Mouse (Mus musculus): ENCODE results near the gene Ccdc184.

Gene Ccdc184

DNA sequence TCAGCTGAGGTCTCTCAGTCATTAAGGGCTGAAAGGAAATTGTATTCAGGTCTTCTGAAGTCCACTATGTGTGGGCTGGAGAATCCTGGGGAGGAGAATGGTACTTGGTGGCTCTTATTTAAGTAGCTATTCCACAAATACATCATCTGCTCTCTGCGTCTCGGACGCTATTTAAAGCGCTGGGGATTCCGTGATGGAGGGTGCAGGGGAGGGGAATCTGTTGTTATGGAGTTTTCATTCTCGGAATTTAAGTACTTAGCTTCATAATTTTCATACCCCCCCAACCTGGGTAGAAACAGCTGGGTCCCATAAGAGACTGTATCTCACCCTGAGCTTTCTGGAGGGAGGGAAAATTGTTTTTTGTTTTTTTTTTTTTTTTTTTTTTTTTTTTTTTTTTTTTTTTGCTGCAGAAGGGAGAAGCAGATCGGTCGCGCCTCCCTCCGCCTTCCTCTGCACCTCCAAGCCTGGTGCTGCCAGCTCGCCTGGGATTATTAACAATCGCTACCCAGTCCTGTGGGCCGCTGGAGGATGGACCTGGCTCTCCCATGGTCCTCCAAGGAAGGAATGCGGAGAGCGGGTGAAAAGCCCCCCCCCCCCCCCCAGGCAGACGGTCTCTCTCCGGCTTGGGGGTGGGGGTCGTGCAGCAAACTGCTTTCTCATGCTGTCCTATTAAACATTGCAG, at the start of gene Ccdc184:
Ccdc184 (plus strand) TSS at position 196 of the 682 bp plus-strand sequence.
- DNase-seq (ENCODE audit: low spot score): no peak

DNA sequence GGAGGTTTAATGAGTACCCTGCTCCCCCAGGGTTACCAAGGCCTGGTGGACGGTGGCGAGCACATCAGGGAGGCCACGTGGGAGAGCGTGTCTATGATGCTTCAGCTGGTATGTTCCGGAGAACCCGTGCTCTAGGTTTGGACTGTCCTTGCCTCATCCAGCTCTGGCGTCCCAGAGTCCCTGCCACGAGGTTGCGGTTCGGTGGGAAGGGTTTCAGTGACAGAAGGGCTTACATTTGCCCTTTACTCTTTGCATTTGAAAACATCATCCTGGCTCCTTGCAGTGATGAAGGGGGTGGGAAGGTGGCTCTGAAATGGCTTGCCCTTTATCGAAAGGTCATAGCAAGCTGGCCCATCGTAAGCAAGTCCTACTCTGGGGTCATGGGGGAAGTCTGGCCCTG, 47.6 kb upstream of the Ccdc184 start:
- no peak for DNase-seq (ENCODE audit: low spot score)

DNA sequence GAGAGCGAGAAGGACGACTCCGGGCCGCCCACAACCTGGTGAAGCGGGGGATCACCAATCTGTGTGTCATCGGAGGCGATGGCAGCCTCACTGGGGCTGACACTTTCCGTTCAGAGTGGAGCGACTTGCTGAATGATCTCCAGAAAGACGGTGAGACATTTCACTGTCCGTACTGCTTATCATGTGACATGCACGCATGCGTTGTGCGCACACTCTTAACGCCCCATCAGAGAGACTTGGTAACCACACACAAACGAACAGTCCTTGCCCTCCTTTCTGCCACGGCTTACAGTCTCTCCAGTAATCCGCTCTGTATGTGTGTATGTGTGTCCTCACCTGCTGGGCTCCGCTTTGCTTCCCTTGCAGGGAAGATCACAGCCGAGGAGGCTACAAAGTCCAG, 46.1 kb upstream of the Ccdc184 start:
- DNase-seq (ENCODE audit: low spot score): no peak

DNA sequence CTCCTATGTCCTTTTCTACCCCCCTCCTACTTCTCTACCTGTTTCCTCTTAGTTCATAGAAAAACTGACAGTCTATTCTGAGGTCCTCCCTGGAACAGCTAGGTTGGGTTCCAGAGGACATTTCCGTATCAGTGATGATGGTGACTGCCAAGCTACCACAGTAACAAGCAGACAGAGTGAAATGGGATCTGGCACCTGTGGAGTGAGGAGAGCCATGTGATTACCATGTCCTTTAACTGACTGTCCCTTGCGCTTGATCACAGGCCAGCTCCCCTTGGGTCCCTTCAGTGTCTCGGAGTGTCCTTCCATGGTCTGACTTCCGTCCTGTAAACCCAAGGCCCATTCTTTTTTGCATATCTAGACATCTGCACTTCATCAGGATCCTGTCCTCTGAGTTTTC, 36.0 kb upstream of the Ccdc184 start:
- DNase-seq (ENCODE audit: low spot score): no peak

DNA sequence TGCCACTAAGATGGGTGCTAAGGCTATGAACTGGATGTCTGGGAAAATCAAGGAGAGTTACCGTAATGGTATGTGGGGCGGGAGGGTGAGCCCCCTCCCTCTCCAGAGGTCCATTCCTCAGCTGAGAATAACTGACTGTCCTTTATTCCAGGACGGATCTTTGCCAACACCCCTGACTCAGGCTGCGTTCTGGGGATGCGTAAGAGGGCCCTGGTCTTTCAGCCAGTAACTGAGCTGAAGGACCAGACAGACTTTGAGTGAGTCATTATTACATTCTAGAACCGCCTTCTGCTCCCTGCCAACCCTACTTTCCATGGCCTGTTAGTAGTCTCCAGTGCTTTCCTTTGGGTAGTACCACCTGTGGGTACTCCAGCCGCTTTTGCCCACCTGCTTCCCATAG, 35.5 kb upstream of the Ccdc184 start:
- DNase-seq (ENCODE audit: low spot score): no peak

DNA sequence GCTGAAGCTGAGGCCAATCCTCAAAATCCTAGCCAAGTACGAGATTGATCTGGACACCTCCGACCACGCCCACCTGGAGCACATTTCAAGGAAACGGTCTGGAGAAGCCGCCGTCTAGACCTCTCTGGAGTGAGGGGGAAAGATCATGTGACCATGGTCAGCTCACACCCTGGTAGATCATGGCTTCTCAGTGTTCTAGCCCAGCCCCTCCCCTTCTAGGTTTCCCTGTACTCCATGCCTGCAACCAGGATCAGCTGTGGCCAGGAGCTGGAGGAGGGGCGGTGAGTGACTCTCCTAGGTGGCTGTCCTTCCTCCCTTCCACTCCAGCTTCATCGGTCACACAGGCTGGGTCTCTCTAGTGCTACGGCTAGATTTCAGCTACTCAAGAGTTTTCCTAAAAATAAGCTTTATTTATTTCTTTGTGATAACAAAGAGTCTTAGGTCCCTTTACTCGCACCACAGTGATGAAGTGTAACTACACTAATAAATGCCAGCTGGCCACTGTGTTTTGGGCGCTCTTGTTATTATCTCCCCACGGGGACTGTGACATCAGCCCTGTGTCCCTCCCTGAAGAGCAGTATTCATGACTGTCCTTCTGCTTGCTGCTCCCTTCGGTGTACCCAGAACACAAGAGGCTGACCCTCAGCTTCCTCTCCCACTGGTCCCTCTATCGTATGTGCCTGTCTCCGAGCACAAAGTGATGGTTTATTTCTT, 34.9 kb upstream of the Ccdc184 start:
- no peak for DNase-seq (ENCODE audit: low spot score)

DNA sequence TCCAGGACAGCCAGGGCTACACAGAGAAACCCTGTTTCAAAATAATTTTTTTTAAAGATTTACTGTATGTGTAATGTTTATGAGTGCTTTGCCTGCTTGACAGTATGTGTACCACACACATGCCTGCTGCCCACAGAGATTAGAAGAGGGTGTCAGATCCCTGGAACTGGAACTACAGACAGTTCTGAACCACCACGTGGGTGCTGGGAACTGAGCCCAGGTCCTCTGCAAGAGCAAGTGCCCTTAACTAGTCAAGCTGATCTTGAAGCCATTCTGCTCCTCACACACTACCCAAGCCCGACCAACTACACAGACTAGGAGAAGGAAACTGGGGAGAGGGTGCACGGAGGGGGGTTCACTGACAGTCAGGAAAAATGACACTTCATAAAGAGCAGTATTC, 33.5 kb upstream of the Ccdc184 start:
- DNase-seq (ENCODE audit: low spot score): no peak

DNA sequence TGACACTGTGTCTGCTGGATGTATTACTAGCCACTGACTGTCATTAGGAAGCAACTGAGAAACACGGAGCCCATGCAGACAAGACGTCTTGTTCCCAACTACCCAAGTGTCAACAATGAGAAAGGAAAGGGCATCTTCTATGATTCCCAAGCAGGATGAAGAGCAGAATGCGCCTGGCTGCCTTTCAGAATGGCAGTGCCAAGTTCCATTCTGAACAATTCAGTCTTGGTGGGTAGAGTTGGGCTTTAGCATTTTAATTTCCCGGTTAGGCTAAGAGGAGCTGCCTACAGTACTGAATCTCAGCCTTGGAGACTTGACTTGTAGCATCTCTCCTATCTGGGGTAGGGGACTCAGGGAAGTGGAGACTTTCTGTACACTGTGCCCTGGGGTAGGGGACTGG, 32.9 kb upstream of the Ccdc184 start:
- DNase-seq (ENCODE audit: low spot score): no peak

DNA sequence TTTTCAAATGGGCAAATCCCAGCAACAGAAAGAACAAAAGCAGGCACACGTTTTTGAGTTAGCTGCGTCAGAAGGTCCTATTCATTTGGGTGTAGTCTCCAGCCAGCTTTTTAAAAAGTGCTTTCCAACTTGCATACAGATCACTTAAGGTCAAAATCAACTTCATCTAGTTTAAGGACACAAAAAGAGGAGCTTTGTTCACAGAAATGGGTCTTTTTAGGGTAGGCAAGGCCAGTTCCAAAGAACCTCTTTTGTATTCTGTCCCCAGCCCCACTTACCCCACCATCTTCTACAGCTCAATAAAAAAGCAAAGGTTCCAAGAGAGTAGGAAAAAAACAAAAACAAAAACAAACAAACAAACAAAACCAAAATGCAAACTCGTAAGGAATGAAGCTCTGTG, 32.3 kb upstream of the Ccdc184 start:
- no peak for DNase-seq (ENCODE audit: low spot score)

DNA sequence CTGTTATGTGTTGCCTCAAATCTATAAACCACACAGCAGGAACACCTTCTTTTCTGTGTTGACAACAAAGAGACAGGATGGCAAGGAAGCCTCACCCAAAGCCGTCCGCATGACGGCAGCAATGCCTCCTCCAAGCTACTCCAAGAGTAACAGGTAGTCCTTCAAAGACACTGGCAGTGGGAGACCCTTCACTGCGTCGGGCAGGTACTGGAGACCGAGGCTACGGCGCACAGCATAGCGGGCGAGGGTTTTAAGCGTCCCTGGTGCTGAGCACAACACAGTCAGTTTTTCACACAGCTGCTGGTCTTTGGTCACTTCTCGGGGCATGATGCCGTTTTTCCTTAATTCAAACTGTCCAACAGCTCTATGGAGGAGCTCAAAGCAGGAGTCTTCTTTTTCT, 31.3 kb upstream of the Ccdc184 start:
- no peak for DNase-seq (ENCODE audit: low spot score)

DNA sequence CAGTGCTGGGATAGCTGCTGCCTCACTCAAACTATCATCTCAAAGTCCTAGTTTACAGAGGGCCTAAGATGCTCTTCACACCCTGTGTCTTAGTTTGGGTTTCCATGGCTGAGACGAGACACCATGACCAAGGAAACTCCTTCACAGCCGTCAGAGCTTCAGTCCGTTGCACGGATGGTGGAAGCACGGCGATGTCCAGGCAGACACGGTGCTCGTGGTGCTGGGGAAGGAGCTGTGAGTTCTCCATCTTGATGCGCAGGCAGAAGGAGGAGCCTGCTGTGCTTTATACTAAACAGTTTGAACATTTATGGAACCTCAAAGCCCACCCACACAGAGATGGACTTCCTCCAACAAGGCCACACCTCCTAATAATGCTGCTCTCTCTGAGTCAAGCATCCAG, 30.1 kb upstream of the Ccdc184 start:
- DNase-seq (ENCODE audit: low spot score): no peak

DNA sequence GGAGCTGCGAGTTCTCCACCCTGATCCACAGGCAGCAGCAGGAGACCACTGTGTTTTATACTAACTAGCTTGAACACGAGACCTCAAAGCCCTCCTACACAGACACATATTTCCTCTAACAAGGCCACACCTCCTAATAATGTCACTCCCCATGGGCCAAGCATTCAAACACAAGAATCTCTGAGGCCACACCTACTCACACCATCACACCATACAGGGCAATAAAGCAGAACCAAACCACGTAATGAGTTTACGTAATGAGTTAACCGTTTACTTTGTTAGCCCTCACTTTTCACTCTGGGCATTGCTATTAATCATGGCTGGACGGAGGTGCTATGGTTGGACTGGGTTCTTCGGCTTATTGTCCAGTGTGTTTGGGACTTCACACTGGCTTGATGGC, 27.2 kb upstream of the Ccdc184 start:
- DNase-seq (ENCODE audit: low spot score): no peak

DNA sequence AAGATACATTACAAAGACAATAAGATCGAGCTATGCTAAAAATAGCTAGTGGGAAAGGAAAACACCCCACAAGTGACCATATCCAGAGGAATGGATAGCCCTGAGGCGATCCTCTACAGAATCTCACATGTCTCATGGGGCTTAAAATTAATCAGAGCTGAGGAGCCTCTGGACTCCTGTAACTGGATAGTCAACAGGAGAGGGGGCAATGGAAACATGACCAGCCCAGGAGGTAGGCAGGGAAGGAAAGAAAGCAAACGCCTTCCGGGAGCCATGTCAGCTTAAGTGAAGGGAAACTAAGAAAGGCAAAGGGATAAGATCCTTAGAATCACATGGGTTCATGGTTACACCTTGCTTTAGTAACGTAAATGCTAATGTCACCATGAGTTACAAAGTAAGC, 26.1 kb upstream of the Ccdc184 start:
- no peak for DNase-seq (ENCODE audit: low spot score)

DNA sequence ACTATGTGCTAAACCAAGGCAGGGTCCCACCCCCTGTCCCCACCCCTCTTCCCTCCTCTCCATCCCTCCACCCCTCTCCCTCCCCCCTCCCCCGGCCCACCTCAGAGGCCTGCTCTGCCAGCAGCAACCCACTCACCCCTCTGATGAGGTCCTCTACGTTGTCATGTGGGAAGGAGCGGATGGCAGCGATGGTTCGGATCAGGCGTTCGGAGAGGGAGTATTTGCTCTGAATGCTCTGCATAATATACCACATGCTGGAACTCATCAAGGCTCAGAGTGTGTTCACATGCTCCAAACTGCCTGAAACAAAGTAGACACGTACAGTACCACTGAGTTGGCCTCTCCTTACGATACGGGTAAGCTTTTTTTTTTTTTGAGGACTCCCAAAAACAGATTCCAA, 24.4 kb upstream of the Ccdc184 start:
- DNase-seq (ENCODE audit: low spot score): no peak

DNA sequence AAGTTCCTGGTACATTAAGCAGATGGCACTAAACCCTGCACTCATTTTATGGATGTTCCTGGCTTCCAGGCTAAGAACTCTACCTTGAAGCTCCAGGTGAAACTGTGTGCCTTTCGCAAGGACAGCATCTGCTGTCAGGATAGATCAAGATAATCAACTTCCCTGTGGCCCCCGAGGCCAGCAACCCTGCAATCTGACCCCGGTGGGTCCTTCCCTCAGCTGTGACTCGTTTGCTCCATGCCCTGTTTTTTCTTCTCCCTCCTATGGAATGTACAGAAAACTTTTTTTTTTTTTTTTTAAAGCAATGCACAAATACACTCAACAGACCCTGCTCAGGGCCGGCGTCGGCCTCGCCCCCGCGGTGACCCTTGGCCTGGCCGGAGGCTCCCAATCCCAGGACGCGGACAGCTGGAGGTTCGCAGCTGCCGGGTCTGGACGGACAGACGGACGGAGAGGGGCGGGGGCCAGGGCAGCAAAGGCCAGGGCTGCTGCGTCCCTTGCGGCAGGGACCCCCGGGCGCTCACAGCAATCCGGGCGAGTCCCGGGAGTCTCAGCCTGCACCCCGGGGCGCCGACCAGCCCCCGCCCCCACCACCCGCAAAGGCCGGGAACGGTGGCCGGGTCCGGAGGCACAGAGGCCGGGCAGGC, 22.0 kb upstream of the Ccdc184 start:
- peak; percentile 77 for DNase-seq (ENCODE audit: low spot score)

DNA sequence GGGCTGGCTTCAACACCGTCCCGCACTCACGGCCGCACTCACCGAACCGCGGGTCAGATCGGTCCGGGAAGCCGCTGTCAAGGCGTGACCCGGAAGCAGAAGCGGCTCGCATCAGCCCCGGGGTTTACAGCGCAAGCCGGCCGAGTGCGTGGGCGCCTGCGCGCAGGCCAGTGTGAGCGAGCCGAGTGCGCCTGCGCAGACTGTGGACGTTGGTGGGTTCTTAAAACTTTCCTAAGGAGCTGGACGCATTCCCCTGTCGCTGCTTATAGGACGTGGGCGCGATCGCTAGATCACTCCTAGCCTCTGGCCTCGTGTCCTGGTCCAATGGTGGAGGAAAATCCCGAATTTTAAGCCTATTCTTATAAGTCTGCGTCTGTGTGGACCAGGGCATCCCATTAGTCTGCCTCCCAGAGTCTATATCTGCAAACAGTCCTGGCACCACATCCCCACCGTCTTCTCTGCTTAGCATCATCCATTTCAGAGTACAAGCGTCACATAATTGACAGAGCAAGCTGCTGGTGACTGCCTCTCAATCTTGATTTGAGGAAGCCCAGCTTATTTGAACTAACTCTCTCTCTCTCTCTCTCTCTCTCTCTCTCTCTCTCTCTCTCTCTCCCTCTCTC, 21.3 kb upstream of the Ccdc184 start:
- DNase-seq (ENCODE audit: low spot score): peak; percentile 93

DNA sequence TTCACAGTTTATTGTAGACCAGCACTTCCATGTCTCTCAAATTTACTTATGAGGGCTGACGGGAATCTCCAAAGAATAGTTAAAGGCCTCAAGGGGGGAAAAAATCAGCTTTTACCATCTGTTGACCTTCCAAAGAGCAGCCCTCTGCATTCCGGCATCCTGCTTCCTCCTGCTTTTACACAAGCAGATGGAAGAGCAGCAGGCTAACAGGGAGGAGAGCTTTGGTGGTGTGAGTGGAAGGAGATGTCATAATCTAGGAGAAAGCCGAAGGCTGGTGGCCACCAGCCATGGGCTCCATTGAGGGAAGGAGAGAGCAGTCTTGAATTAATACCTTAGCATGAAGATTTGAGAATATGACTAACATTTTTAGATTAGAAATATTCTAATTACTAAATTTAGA, 18.6 kb upstream of the Ccdc184 start:
- DNase-seq (ENCODE audit: low spot score): no peak

DNA sequence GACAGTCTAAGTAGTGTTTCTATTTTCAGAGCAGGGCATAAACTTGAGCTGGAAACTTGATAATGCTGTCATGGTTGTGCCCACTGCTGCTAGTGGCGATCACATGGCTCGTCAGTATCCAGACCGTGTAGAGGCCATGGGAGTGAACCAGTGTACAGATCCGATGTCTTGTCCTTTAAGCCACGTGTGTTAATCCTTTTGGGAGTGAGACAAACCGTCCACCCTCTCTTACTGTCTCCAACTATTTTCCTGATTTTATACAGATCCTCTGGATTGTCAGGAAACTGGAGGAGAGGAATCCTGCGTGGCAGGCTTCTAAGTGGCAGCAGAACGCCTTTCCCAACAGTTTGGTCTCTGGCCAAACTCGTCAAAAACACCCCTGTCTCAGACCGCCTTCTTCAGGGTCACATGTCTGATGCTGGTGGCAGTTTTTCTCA, 17.8 kb upstream of the Ccdc184 start:
- DNase-seq (ENCODE audit: low spot score): no peak

DNA sequence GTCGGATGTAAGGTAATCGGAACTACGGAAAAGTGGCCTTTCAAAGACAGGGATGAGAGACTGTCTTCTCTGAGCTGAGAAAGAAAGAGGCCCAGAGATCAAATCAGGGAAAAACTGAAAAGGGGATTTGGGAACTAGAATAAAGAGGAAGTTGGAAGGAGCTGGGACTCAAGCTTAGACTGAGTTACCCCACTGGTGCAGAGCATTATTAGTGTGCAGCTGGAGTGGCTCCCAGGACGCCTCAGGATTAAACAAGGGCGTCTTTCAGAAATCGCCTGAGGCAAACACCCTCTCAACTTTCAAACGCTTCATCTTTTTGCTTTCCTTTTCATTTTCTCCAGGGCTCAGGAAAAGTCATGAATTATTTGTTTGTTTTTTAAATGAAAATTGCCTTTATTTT, 14.0 kb upstream of the Ccdc184 start:
- no peak for DNase-seq (ENCODE audit: low spot score)

DNA sequence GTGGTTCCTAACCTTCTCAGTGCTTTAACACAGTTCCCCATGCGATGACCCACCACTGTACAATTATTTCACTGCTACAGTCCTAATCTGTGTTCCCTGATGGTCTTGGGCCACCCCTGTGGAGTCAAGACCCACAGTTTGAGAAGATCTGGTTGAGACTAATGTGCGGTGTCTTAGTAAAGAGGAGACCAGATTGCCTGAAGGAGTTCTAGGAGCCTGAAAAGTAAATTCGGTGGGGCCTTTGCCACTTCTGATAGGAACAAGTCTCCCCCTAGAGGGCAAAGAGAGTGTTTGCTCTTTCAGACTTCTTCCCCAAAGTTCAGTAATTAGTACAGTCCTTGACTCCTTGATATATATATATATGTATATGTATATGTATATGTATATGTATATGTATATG, 13.3 kb upstream of the Ccdc184 start:
- DNase-seq (ENCODE audit: low spot score): peak; percentile 25

DNA sequence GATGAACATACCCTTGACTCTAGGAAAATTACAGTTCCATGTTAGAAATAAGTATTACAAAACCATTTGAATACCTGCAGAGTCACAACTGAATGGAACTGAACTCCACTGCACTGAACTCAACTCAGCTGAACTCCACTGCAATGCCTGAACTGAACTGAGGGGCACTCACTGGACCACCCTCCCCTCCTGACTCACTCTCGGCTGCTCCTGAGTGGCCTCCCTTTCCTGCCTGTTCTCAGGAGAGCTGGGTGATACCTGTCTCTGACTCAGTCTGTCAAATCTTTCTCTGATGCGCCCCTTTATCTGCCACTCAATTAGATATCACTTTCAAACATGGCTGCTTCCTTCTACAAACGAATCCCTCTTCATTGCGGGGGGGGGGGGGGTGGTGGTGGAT, 12.8 kb upstream of the Ccdc184 start:
- DNase-seq (ENCODE audit: low spot score): no peak

DNA sequence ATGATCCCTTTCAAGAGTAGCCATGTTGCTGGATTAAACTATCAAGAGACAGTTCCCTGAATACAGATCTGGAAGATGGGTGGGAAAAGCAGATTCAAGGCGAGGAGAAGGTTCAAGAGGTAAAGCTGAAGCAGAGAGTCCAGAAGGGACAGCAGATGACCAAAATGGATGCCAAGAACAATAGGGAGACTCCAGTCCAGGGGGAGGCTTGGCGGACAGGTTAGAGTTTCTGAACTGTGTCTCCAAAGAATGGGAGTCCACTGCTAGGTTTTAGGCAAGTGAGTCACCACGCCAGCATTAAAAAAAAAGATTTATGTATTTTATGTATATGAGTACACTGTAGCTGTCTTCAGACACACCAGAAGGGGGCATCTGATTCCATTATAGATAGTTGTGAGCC, 12.3 kb upstream of the Ccdc184 start:
- DNase-seq (ENCODE audit: low spot score): no peak

DNA sequence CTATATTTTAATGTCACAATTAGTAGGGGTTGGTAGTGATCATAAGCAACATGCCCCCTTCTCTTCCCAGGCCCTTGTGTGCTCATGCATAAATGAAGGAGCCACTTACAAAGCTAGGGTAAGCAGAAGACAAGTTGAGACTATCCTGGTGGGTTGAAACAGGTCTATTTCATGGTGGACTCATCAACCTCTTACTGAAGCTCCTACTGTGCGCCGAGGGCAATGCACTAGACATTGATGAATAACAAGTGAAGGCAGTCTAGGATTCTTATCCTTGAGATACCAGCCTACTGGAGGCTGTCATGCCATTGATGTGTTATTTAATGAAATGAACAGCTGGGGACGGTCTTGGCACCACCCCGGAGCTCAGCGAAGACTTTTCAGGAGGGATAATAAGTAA, 11.7 kb upstream of the Ccdc184 start:
- no peak for DNase-seq (ENCODE audit: low spot score)
